Mouse (Mus musculus) liver, embryonic 15.5 days (tissue): ENCODE measurements around the gene Aqp2. TPM values are rescaled to one million over a fixed set of nuclear protein-coding genes. Genes with fewer than 3 reads are reported as not detected.

Experiments used
- ATAC-seq: fragments of 200-750 bp; cut with Nextera tagmentation; 2 replicates; pipeline ENCODE4 v1.8.0; 2017; ENCODE audit warnings: moderate number of reproducible peaks, mild to moderate bottlenecking, moderate library complexity; ENCODE audit not compliant: insufficient read depth
- H3K27ac ChIP-seq: fragments of 300-500 bp; sonication (generic); replicated peaks from 2 replicates; pipeline ENCODE4 v1.5.1; 2015; ENCODE audit warnings: mild to moderate bottlenecking, inconsistent platforms
- H3K27me3 ChIP-seq: fragments of 300-500 bp; sonication (generic); 2 replicates; pipeline ENCODE4 v1.6.1; 2015; ENCODE audit warnings: mild to moderate bottlenecking, inconsistent platforms
- H3K36me3 ChIP-seq: fragments of 300-500 bp; sonication (generic); replicated peaks from 2 replicates; pipeline ENCODE4 v1.6.1; 2015; ENCODE audit warnings: moderate library complexity, mild to moderate bottlenecking, inconsistent platforms
- H3K4me1 ChIP-seq: fragments of 300-500 bp; sonication (generic); replicated peaks from 2 replicates; pipeline ENCODE4 v1.6.1; 2015; ENCODE audit warnings: inconsistent platforms
- H3K4me2 ChIP-seq: fragments of 300-500 bp; sonication (generic); 2 replicates; pipeline ENCODE4 v1.6.1; 2015; ENCODE audit warnings: moderate library complexity, mild to moderate bottlenecking, inconsistent platforms
- H3K4me3 ChIP-seq: fragments of 300-500 bp; sonication (generic); replicated peaks from 2 replicates; pipeline ENCODE4 v1.5.1; 2015; ENCODE audit warnings: mild to moderate bottlenecking, inconsistent platforms
- H3K9ac ChIP-seq: fragments of 300-500 bp; sonication (generic); 2 replicates; pipeline ENCODE4 v1.6.1; 2015; ENCODE audit warnings: moderate library complexity, mild to moderate bottlenecking, inconsistent platforms
- H3K9me3 ChIP-seq: fragments of 300-500 bp; sonication (generic); replicated peaks from 2 replicates; pipeline ENCODE4 v1.6.1; 2016; ENCODE audit warnings: inconsistent platforms
- WGBS: fragments of 180-500 bp; shearing (Covaris S2); methylation state at CpG from one replicate; pipeline ENCODE4 v1.1.7; 2015; ENCODE audit warnings: mixed read lengths; ENCODE audit not compliant: insufficient replicate concordance; 5-methylcytosine and 5-hydroxymethylcytosine counted together
- polyA plus RNA-seq: library from polyadenylated mRNA; unstranded; fragments of >200 nt; fragmentation: Nextera tagmentation; extraction: Ambion mirVana; gene quantifications from 2 replicates; pipeline ENCODE4 v1.2.1, GENCODE M21; 2015

The Aqp2 gene
- polyA plus RNA-seq, 1 experiment from 2014 or later, result not detected

DNA sequence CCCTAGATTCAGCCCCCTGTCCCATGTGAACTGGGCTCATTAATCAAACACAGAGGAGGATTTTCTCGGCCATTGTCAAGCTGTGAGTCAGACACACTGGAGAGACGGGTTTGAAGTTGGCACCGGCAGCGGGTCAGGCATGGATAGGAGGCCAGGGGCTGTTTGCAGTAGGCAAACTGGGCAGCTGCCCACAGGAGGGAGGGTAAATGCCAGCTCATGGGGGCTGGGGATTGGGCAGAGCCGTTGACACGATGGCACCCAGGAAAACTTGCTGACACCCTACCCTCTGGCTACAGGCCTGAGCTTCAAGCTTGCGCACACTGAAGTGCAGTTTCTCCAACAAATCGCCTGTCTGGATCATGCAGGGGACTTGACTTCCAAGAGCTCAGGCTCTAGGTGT, 13.3 kb downstream of the Aqp2 start:
- peaks cover 94% of the 10 kb centered on the region for H3K27me3 ChIP-seq
- no peaks in the 10 kb centered on the region for H3K9me3 ChIP-seq
- H3K4me3 ChIP-seq, result no peak overlapping the region
- H3K27ac ChIP-seq, result no peak overlapping the region
- H3K9ac ChIP-seq, result no peak overlapping the region
- H3K4me1 ChIP-seq, result 0 out of 2 replicates have a peak, but pooled peaks cover 10% of the 10 kb centered on the region
- H3K4me2 ChIP-seq, result no peak overlapping the region
- 64% methylated on average over 8 of the region's 8 CpGs for WGBS
- no peak for ATAC-seq
- H3K36me3 ChIP-seq, result no peaks in the 10 kb centered on the region

DNA sequence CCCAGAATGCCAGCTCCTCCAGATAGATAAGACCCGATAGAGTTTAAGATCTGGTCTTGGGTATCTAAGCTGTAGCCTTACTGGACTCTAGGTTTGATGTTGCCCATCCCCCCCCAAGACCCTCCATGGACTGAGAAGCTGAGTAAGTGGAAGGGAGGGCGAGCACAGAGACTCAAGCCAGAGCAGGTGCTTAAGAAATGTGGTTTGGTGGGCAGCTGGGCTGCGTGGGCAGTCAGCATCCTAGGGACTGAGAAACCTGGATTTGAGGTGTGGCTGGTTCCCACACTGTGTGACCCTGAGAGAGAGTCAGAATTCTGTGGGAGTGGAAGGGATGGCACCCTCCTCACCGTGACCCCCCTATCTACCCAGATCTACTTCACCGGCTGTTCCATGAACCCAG, 14.0 kb downstream of the Aqp2 start:
- Histone ChIP-seq H3K4me1 (0 out of 2 replicates have a peak, but pooled peaks cover 10% of the 10 kb centered on the region), H3K9ac (no peak overlapping the region), H3K36me3 (no peaks in the 10 kb centered on the region), H3K9me3 (no peaks in the 10 kb centered on the region), H3K4me2 (no peak overlapping the region), H3K27me3 (peaks cover 94% of the 10 kb centered on the region), H3K27ac (no peak overlapping the region), H3K4me3 (no peak overlapping the region)
- ATAC-seq, result no peak
- 61% methylated on average over 5 of the region's 5 CpGs for whole genome bisulfite sequencing

DNA sequence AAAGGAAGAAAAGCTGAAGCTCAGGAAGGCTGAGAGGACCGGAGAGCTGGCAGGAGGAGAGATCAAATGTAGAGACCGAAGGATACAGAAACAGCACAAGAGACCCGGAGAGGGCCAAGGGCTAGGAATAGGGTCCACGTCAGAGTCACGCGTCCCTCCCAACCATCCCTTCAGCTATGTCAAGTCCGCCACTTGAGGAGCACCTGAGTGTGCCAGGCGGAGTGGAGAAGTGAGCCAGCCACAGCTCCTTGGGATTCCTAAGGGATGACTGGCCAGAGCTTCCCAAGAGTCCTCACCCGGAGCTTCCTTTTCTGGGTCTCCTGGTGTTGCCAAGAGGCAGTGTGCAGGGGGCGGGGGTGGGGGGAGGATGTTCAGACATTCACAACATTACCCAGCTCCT, 16.1 kb downstream of the Aqp2 start:
- Histone ChIP-seq H3K9me3 (no peaks in the 10 kb centered on the region), H3K4me3 (no peak overlapping the region), H3K9ac (no peak overlapping the region), H3K4me1 (0 out of 2 replicates have a peak, but pooled peaks cover 10% of the 10 kb centered on the region), H3K27me3 (peaks cover 94% of the 10 kb centered on the region), H3K4me2 (no peak overlapping the region), H3K36me3 (no peaks in the 10 kb centered on the region), H3K27ac (no peak overlapping the region)
- 60% methylated on average over 10 of the region's 10 CpGs for WGBS
- no peak for ATAC-seq

DNA sequence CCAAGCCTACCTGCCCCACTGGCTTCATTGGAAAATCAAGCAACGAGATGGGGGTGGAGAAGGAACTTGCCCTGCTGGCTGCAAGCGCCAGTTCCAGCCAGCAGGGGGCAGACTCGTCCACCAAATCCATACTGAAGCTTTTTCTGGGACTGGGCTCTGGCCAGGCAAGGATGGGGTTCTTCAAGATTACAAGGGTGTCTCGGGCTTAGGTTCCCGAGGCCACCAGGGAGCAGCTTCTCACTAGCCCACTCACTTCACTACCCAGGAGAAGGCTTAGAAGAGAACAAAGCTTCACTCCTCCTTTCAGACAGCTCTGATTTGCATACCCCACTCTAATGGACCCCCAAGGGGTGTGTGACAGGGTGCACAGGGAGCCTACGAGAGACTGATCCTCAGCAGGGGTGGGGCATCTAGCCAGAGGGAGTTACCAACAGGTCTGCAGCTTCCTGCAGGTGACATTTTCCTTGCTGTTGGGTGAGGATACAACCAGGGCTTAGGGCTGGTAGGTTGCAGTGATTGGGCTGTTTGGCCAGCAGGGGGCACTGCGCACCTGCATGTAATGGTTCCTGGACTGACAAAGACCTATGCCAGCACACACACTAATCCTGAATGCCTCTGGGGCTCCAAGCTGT, 17.3 kb downstream of the Aqp2 start:
- WGBS, result under 1% methylated on average over 7 of the region's 7 CpGs
- Histone ChIP-seq H3K27me3 (peaks cover 94% of the 10 kb centered on the region), H3K9ac (no peak overlapping the region), H3K4me1 (0 out of 2 replicates have a peak, but pooled peaks cover 2% of the 10 kb centered on the region), H3K9me3 (no peaks in the 10 kb centered on the region), H3K27ac (no peak overlapping the region), H3K36me3 (no peaks in the 10 kb centered on the region), H3K4me2 (no peak overlapping the region), H3K4me3 (no peak overlapping the region)
- ATAC-seq, result peak; percentile 64

DNA sequence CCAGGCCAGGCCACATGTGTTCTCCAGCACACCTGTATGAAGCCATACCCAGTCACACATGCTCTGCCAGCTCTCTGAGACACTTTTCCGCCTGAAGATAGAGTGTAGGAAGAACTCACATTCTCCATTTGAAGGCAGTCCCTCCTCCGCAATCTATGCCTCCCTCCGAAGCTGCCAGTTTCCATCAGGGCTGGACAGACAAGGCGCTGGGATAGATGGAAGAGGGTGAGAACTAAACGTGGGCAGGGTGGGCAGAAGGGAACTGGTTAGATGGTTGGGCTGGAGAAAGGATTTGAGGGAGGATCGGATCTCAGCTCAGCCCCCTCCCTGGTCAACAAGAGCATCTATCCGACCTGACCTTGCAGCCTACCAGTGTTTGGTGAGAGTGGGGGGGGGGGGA, 18.0 kb downstream of the Aqp2 start:
- Histone ChIP-seq H3K27me3 (peaks cover 91% of the 10 kb centered on the region), H3K4me2 (no peak overlapping the region), H3K9ac (no peak overlapping the region), H3K4me1 (0 out of 2 replicates have a peak, but pooled peaks cover 2% of the 10 kb centered on the region), H3K4me3 (no peak overlapping the region), H3K9me3 (no peaks in the 10 kb centered on the region), H3K36me3 (no peaks in the 10 kb centered on the region), H3K27ac (no peak overlapping the region)
- no peak for ATAC-seq
- 45% methylated on average over 7 of the region's 7 CpGs for WGBS

DNA sequence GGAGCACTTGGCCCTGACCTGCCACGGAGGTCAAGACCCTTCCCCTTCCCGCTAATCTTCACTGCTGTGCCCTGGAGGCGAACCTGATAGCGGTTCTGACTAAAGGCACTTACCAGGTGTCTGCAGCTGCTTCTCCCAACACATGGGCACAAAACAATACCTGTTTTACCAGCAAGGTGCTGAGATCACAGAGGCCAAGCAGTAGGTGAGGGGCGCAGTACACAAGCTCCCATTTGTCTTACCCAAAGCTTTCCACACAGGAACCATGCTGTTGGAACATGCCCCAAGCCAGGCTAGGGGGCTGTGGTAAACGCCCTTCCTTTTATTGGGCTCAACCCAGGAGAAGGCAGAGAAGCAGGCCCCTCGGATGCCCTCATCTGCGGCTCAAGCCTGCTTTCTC, 18.7 kb downstream of the Aqp2 start:
- ATAC-seq, result no peak
- H3K9me3 ChIP-seq, result no peaks in the 10 kb centered on the region
- H3K4me3 ChIP-seq, result no peak overlapping the region
- WGBS, result 44% methylated on average over 8 of the region's 8 CpGs
- no peak overlapping the region for H3K4me2 ChIP-seq
- H3K27me3 ChIP-seq, result peaks cover 90% of the 10 kb centered on the region
- H3K36me3 ChIP-seq, result no peaks in the 10 kb centered on the region
- H3K4me1 ChIP-seq, result 0 out of 2 replicates have a peak, but pooled peaks cover 2% of the 10 kb centered on the region
- H3K27ac ChIP-seq, result no peak overlapping the region
- no peak overlapping the region for H3K9ac ChIP-seq

DNA sequence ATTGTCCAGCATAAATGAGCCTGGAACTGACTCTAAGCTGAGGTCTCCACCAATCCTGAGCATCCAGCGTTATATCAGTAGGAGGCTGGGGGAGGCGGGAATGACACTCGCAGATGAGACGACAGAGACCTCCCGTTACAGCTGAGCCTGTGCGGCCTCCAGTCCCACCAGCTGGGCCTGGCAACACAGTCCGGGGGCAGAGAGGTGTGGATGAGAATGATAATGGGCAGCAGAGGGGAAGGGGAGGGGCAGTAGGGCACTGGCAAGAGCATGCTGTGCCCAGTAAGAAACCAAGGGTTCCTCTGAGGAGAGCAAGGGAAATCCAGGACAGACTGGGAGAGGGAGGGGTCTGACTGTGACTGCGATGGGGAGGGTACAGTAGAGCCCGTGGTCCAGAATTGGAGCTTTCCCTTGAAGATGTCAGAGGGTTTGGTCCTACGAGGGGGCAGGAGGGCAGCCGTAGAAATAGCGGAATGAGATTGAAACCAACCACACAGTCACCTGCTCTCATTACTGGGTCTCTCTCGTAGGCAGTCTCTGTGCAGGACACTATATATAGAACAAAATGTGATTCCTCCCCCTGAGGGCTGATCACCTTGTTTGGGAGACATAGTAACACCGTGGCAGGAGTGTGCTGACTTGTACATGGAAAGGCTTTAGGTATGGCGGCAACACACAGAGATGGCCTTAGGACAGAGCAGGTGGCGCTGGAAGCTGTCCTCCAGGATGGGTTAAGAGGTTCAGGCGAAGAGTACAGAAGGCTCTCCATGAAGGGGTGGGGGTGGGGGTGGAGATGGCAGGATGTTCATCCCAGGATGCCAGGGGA, 20.6 kb downstream of the Aqp2 start:
- H3K27me3 ChIP-seq, result peaks cover 89% of the 10 kb centered on the region
- H3K36me3 ChIP-seq, result no peaks in the 10 kb centered on the region
- no peak overlapping the region for H3K4me2 ChIP-seq
- ATAC-seq, result no peak
- no peak overlapping the region for H3K27ac ChIP-seq
- H3K4me3 ChIP-seq, result no peak overlapping the region
- 51% methylated on average over 17 of the region's 17 CpGs for WGBS
- no peaks in the 10 kb centered on the region for H3K9me3 ChIP-seq
- H3K9ac ChIP-seq, result no peak overlapping the region
- H3K4me1 ChIP-seq, result 0 out of 2 replicates have a peak, but pooled peaks cover 2% of the 10 kb centered on the region

DNA sequence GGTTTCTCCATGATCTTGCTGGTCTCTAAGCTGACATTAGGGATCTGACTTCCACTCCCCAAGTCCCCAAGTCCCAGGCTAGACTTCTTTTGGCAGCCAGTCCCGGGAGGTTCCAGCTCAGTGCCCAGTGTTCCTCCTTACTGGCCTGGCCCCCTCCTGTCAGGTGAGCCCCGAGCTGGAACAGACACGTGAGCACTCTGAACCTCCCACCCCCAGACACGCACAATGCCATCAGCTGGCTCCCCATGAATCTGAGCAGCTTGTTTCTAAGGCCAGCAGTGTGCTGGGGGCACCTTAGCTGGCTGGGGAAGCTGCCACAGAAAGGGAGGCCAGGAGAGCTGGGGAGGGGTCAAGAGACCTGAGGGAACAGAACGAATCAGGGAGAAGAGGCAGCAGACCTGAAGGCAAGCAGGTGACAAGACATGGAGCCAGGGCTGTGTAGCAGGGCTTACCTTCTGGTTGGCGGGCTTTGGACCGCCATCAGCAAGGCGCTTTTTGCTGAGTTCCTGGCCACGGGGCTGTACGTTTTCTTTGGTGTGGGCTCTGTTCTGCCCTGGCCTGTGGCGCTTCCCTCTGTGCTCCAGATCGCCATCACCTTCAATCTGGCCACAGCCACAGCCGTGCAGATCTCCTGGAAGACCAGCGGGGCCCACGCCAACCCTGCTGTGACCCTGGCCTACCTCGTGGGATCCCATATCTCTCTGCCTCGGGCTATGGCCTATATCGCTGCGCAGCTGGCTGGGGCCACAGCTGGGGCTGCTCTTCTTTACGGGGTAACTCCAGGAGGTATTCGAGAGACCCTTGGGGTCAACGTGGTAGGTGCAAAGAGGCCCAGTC, 22.3 kb downstream of the Aqp2 start, which contains the start of gene Aqp6:
TSS of gene Aqp6 (plus strand) at position 415 of the 837 bp plus-strand sequence.
- H3K27ac ChIP-seq, result no peak within 1 kb of the TSS
- H3K36me3 ChIP-seq, result no peaks in the 10 kb centered on the region
- H3K27me3 ChIP-seq, result peaks cover 87% of the 10 kb centered on the region
- no peak within 1 kb of the TSS for H3K4me3 ChIP-seq
- no peaks in the 10 kb centered on the region for H3K9me3 ChIP-seq
- ATAC-seq, result no peak
- H3K4me2 ChIP-seq, result no peak within 1 kb of the TSS
- 59% methylated on average over 22 of the region's 22 CpGs for WGBS
- H3K4me1 ChIP-seq, result peaks cover 2% of the 10 kb centered on the region
- H3K9ac ChIP-seq, result no peak within 1 kb of the TSS

DNA sequence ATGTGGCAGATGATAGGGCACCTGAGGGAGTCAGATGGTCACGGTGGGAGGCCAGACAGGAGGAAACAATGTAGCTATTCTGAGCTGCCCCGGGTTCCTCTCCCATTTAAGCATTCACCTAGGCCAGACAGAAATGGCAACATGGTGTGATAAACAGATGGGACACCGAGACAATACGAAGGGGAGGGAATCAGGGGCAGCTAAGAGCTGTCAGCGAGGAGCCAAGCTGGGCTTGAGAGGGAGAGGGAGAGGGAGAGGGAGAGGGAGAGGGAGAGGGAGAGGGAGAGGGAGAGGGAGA, 22.9 kb downstream of the Aqp2 start:
- Histone ChIP-seq H3K4me3 (no peak overlapping the region), H3K4me2 (no peak overlapping the region), H3K27me3 (peaks cover 88% of the 10 kb centered on the region), H3K9me3 (no peaks in the 10 kb centered on the region), H3K27ac (no peak overlapping the region), H3K9ac (no peak overlapping the region), H3K4me1 (peaks cover 7% of the 10 kb centered on the region), H3K36me3 (no peaks in the 10 kb centered on the region)
- WGBS, result 19% methylated on average over 5 of the region's 5 CpGs
- no peak for ATAC-seq

DNA sequence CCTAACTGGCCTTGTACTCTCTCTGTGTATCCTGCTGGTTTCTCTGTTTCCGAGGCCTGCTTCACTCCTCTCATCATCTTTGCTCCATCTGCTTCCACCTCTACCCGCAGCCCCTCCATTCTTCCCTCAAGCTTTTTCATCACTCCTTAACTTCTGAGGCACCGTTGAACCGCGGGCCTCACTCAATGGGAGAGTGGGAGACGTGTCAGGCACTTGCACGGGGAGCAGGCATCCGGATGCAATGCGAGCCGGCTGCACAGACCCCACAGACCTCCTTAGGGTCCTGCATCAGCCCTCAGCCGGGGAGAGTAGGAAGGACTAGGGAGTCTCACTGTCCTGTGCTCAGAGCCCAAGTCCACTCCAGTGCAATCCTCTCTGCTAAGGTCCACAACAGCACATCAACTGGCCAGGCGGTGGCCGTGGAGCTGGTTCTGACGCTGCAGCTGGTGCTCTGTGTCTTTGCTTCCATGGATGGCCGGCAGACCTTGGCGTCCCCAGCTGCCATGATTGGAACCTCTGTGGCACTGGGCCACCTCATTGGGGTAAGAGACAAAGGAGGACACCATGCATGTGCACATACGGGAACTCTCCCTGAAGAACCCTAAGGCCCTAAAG, 23.5 kb downstream of the Aqp2 start:
- H3K4me3 ChIP-seq, result no peak overlapping the region
- no peak overlapping the region for H3K9ac ChIP-seq
- no peaks in the 10 kb centered on the region for H3K36me3 ChIP-seq
- no peak overlapping the region for H3K4me2 ChIP-seq
- H3K9me3 ChIP-seq, result no peaks in the 10 kb centered on the region
- 75% methylated on average over 17 of the region's 17 CpGs for WGBS
- H3K27me3 ChIP-seq, result peaks cover 88% of the 10 kb centered on the region
- ATAC-seq, result no peak
- H3K4me1 ChIP-seq, result peaks cover 13% of the 10 kb centered on the region
- H3K27ac ChIP-seq, result no peak overlapping the region
